Mouse (Mus musculus) macrophage (primary cell): ENCODE results near the gene Prrg4. TPM values are rescaled to one million over a fixed set of nuclear protein-coding genes. Genes with fewer than 3 reads are reported as not detected.
"Not testable (repeated sequence)": the region's sequence is repeated elsewhere in the genome, so short reads cannot be mapped to it uniquely, and the experiment has no call there.

Experiments
- H3K27ac ChIP-seq: fragments of 350-480 bp; formaldehyde crosslinking; 2 replicates; pipeline ENCODE4 v1.9.0; 2021
- H3K36me3 ChIP-seq: fragments of 350-480 bp; formaldehyde crosslinking; 2 replicates; pipeline ENCODE4 v1.9.0; 2021; ENCODE audit errors: inconsistent target
- H3K4me3 ChIP-seq: fragments of 350-480 bp; formaldehyde crosslinking; 2 replicates; pipeline ENCODE4 v1.9.0; 2021; ENCODE audit errors: inconsistent target
- H3K79me2 ChIP-seq: fragments of 350-480 bp; formaldehyde crosslinking; 2 replicates; pipeline ENCODE4 v1.9.0; 2021; ENCODE audit errors: inconsistent target
- WGBS: methylation state at CpG from one replicate; pipeline ENCODE4 v1.1.7; 2026; ENCODE audit warnings: inconsistent platforms; ENCODE audit not compliant: missing documents; 5-methylcytosine and 5-hydroxymethylcytosine counted together
- polyA plus RNA-seq: library from polyadenylated mRNA; stranded (reverse); fragments of 250-400 nt; gene quantifications from 3 replicates; pipeline ENCODE4 v1.2.4, GENCODE M21; 2018; ENCODE audit warnings: inconsistent platforms

Gene Prrg4
- polyA plus RNA-seq, 1 experiment from 2014 or later: 0.24 TPM

GRCm38 (mm10) chr2:104852546-104852945, 2.9 kb upstream of the Prrg4 start:
- H3K27ac ChIP-seq: no peak overlapping the region
- 94% methylated on average over 7 of the region's 7 CpGs for WGBS
- H3K79me2 ChIP-seq: no peaks in the 10 kb centered on the region
- H3K4me3 ChIP-seq: no peak overlapping the region
- no peaks in the 10 kb centered on the region for H3K36me3 ChIP-seq

GRCm38 (mm10) chr2:104851686-104852085, 2.0 kb upstream of the Prrg4 start:
- H3K27ac ChIP-seq: no peak overlapping the region
- H3K36me3 ChIP-seq: no peaks in the 10 kb centered on the region
- WGBS: 69% methylated on average over 5 of the region's 5 CpGs
- no peaks in the 10 kb centered on the region for H3K79me2 ChIP-seq
- H3K4me3 ChIP-seq: no peak overlapping the region

GRCm38 (mm10) chr2:104849991-104850359, 299 bp upstream of the Prrg4 start:
- H3K4me3 ChIP-seq: peak overlapping the region; percentile 45
- H3K79me2 ChIP-seq: no peaks in the 10 kb centered on the region
- WGBS: 36% methylated on average over 3 of the region's 3 CpGs
- H3K27ac ChIP-seq: no peak overlapping the region
- H3K36me3 ChIP-seq: no peaks in the 10 kb centered on the region

- 6% methylated on average over 16 of the region's 16 CpGs for WGBS
- no peaks in the 10 kb centered on the region for H3K79me2 ChIP-seq
- H3K36me3 ChIP-seq: no peaks in the 10 kb centered on the region
- H3K4me3 ChIP-seq: peak overlapping the region; percentile 45
- peak overlapping the region; percentile 27; the same call in 1 of the 2 replicates for H3K27ac ChIP-seq
Observed at GRCm38 (mm10) chr2:104848235-104849161, 1.2 kb downstream of the Prrg4 start.

- Histone ChIP-seq H3K4me3 (no peak overlapping the region), H3K27ac (0 out of 2 replicates have a peak overlapping the region, but pooled peaks have one; percentile 27)
Observed at GRCm38 (mm10) chr2:104847645-104848044, 2.0 kb downstream of the Prrg4 start.

GRCm38 (mm10) chr2:104846638-104847414, 2.9 kb downstream of the Prrg4 start:
- Histone ChIP-seq H3K4me3 (no peak overlapping the region), H3K79me2 (no peaks in the 10 kb centered on the region), H3K36me3 (no peaks in the 10 kb centered on the region), H3K27ac (no peak overlapping the region)
- WGBS: 46% methylated on average over 4 of the region's 4 CpGs

More at GRCm38 (mm10) chr2:104847645-104848044, 2.0 kb downstream of the Prrg4 start:
- Histone ChIP-seq H3K36me3 (no peaks in the 10 kb centered on the region), H3K79me2 (no peaks in the 10 kb centered on the region)
- 47% methylated on average over 2 of the region's 2 CpGs for WGBS

- no peaks in the 10 kb centered on the region for H3K36me3 ChIP-seq
- no peak overlapping the region for H3K27ac ChIP-seq
- no peaks in the 10 kb centered on the region for H3K79me2 ChIP-seq
- no peak overlapping the region for H3K4me3 ChIP-seq
Observed at GRCm38 (mm10) chr2:104842559-104842958, 7.1 kb downstream of the Prrg4 start.

- no peaks in the 10 kb centered on the region for H3K79me2 ChIP-seq
- no peak overlapping the region for H3K27ac ChIP-seq
- 83% methylated on average over 7 of the region's 7 CpGs for WGBS
- no peak overlapping the region for H3K4me3 ChIP-seq
- H3K36me3 ChIP-seq: no peaks in the 10 kb centered on the region
Observed at GRCm38 (mm10) chr2:104841736-104842135, 7.9 kb downstream of the Prrg4 start.

- no peak overlapping the region for H3K4me3 ChIP-seq
- no peaks in the 10 kb centered on the region for H3K79me2 ChIP-seq
- H3K36me3 ChIP-seq: no peaks in the 10 kb centered on the region
- H3K27ac ChIP-seq: no peak overlapping the region
Observed at GRCm38 (mm10) chr2:104840974-104841373, 8.7 kb downstream of the Prrg4 start.

GRCm38 (mm10) chr2:104832486-104832885, 17.2 kb downstream of the Prrg4 start:
- Histone ChIP-seq H3K36me3 (no peaks in the 10 kb centered on the region), H3K27ac (no peak overlapping the region), H3K4me3 (no peak overlapping the region), H3K79me2 (no peaks in the 10 kb centered on the region)
- WGBS: 89% methylated on average over 2 of the region's 2 CpGs

- Histone ChIP-seq H3K4me3 (no peak overlapping the region), H3K27ac (no peak overlapping the region), H3K79me2 (no peaks in the 10 kb centered on the region), H3K36me3 (no peaks in the 10 kb centered on the region)
- WGBS: 100% methylated on average over 2 of the region's 4 CpGs
Observed at GRCm38 (mm10) chr2:104826191-104826590, 23.5 kb downstream of the Prrg4 start.

- not testable (repeated sequence) for H3K4me3 ChIP-seq, H3K79me2 ChIP-seq, H3K27ac ChIP-seq, H3K36me3 ChIP-seq
- 94% methylated on average over 3 of the region's 3 CpGs for WGBS
Observed at GRCm38 (mm10) chr2:104818763-104819162, 30.9 kb downstream of the Prrg4 start.

GRCm38 (mm10) chr2:104817555-104818330, 31.9 kb downstream of the Prrg4 start:
- Histone ChIP-seq H3K36me3 (no peaks in the 10 kb centered on the region), H3K79me2 (peaks cover 15% of the 10 kb centered on the region), H3K27ac (peak overlapping the region; percentile 62), H3K4me3 (peak overlapping the region; percentile 84)
- 3% methylated on average over 15 of the region's 15 CpGs for WGBS

- Histone ChIP-seq H3K27ac (peak overlapping the region; percentile 62), H3K4me3 (peak overlapping the region; percentile 84), H3K36me3 (no peaks in the 10 kb centered on the region), H3K79me2 (peaks cover 23% of the 10 kb centered on the region)
- WGBS: 2% methylated on average over 37 of the region's 51 CpGs
Observed at GRCm38 (mm10) chr2:104816866-104817439, 32.7 kb downstream of the Prrg4 start.
